Mouse (Mus musculus): ENCODE data around the gene Akirin1.

The Akirin1 gene

GRCm38 (mm10) chr4:123718434-123718780, 31.7 kb downstream of the Akirin1 start:
- DNase-seq (ENCODE audit: extremely low spot score): no peak

GRCm38 (mm10) chr4:123717574-123718433, 32.3 kb downstream of the Akirin1 start, which contains the start of gene Ndufs5:
TSS of gene Ndufs5 (minus strand) at chr4:123718202.
- peak; percentile 92 for DNase-seq (ENCODE audit: extremely low spot score)

GRCm38 (mm10) chr4:123712431-123712830, 37.7 kb downstream of the Akirin1 start:
- DNase-seq (ENCODE audit: extremely low spot score): no peak

- no peak for DNase-seq (ENCODE audit: extremely low spot score)
Observed at GRCm38 (mm10) chr4:123707340-123707739, 42.8 kb downstream of the Akirin1 start.

- DNase-seq (ENCODE audit: extremely low spot score): no peak
Observed at GRCm38 (mm10) chr4:123705340-123705739, 44.8 kb downstream of the Akirin1 start.

GRCm38 (mm10) chr4:123693384-123693783, 56.8 kb downstream of the Akirin1 start:
- DNase-seq (ENCODE audit: extremely low spot score): no peak

- no peak for DNase-seq (ENCODE audit: extremely low spot score)
Observed at GRCm38 (mm10) chr4:123692071-123692470, 58.1 kb downstream of the Akirin1 start.

GRCm38 (mm10) chr4:123690311-123690710, 59.8 kb downstream of the Akirin1 start:
- no peak for DNase-seq (ENCODE audit: extremely low spot score)

GRCm38 (mm10) chr4:123687025-123687781, 62.9 kb downstream of the Akirin1 start:
- DNase-seq (ENCODE audit: extremely low spot score): peak; percentile 84

- no peak for DNase-seq (ENCODE audit: extremely low spot score)
Observed at GRCm38 (mm10) chr4:123686368-123687024, 63.6 kb downstream of the Akirin1 start.

GRCm38 (mm10) chr4:123685506-123686242, 64.5 kb downstream of the Akirin1 start:
- DNase-seq (ENCODE audit: extremely low spot score): no peak

GRCm38 (mm10) chr4:123685046-123685445, 65.1 kb downstream of the Akirin1 start:
- no peak for DNase-seq (ENCODE audit: extremely low spot score)
